Mouse (Mus musculus) neutrophil, adult 5-6 weeks (primary cell): Measurements from ENCODE around the gene Ccdc88a. TPM values are rescaled to one million over a fixed set of nuclear protein-coding genes. Genes with fewer than 3 reads are reported as not detected.

ENCODE experiments used
- ATAC-seq: fragments of 151-379, 151-347 bp; 2 replicates; pipeline ENCODE4 v1.8.0; 2017; ENCODE audit warnings: mild to moderate bottlenecking, moderate TSS enrichment; ENCODE audit not compliant: insufficient number of reproducible peaks, poor library complexity, low FRiP score, severe bottlenecking; ENCODE audit errors: extremely low read depth
- total RNA-seq: library from RNA; stranded (forward); fragments of 200-1000 nt; gene quantifications from 2 replicates; pipeline ENCODE4 v1.2.3, GENCODE M21; 2017

The Ccdc88a gene
- total RNA-seq = 10.3 and 12.1 TPM in 2 replicates

DNA sequence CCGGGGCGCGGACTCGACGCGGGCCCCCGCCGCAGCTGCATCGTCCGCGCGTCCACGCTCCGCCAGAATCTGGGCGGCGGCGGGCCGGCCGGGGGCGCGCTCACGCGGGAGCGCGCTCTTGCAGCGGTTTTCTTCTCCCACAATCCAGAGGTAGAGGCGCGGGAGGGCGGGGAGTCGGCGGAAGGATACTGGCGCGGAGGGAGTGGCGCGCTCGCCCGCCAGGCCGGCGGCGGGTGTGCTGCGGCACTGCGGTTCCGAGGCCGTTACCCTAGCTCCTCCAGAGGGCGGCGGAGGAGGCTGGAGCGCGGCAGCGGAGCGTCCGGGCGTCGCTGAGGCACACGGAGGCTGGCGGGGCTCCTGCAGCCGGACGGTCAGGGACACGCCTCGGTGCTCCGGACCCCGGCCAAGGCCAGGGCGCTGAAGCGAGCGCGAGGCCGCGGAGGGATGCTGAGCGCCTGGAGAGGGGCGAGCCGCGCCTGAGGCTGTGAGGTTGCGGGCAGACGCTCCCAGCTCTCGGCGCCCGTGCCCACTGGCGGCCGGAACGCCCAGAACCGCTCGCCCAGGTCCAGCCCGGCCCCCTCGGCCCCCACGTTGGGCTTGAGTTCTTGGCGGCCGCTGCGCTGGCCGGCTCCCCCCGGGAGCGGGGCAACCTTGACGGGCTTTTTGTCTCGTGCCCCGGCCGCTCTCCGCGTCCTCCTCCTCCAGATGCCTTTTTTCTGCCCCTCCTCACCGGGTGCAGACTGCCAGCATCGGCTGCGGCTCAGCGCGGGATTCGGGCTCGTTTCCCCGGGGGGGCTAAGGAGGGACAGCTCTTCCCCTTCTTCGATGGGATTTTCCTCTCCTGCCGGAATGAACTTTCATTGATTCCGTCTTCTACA lies at the start of gene Ccdc88a:
Gene Ccdc88a (plus strand): TSS at position 263 of the 878 bp plus-strand sequence.
- peak; percentile 81 for ATAC-seq

DNA sequence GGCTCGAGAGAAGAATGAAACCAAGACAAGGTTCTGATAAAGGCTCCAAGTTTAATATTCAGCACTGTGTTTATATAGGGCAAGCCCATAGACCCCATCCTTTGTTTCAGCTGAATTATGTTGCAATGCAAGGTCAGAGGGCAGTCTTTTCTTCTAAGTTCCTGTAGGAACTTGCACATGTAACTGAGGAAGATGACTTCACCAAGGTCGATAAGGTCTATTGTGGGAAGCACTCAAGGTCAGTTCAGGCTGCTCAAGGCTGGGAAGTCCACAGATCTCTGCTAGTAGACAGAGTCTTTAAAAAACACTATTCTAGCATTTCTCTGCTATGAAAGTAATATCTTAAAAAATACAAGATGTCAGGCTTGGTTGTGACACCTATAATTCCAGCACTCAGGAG lies 38.0 kb upstream of the Ccdc88a start:
- no peak for ATAC-seq

DNA sequence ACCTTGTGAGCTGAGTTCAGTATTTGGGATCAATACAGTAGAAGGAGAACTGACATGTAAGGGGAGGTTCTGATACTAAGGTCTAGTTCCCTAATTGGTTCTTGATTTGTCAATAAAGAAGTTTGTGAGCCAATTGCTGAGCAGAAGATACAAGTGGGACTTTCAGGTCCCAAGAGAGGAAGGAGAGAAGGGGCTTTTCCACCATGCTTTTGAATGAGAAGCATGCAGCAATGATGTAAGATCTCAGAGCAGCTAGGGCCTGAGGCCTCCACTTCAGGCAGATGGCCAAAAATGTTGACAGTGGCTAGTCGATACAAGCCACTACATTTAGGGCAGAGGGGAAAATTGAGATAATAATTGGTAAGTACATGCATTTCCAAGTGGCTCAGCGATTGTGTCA lies 32.2 kb upstream of the Ccdc88a start:
- no peak for ATAC-seq

DNA sequence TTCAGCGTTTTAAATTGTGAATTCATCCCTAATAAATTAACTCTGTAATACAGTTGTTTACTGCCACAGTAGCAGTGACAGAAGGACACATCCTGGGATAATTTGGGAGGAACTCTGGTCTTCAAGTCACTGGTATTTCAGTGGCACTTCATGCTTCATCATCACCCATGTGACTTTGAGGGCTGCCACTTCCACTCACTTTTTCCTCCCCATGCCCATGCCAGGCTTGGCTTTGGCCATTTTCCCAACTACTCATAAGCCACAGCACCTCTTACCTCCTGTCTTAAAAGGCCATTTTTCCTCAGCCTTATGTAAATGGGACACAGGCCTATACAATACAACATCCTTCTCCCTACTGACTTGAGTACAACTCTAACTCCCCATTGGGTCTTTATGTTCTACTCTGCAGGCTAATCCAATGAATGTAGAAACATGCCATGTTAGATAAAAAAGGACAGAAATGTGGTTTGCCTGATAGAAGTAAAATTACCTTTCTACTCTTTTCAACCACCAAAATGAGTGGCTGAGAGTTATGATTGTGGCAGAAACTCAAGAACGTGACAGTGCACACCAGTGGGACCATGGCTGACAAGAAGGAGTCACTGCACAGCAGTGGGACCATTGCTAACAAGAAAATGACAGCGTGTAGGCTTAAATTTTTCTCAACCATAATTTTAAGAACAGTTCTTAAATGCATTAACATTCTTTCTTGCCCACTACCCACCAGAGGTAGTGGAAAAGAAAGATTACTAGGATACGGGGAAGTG lies 28.4 kb upstream of the Ccdc88a start:
- ATAC-seq = no peak

DNA sequence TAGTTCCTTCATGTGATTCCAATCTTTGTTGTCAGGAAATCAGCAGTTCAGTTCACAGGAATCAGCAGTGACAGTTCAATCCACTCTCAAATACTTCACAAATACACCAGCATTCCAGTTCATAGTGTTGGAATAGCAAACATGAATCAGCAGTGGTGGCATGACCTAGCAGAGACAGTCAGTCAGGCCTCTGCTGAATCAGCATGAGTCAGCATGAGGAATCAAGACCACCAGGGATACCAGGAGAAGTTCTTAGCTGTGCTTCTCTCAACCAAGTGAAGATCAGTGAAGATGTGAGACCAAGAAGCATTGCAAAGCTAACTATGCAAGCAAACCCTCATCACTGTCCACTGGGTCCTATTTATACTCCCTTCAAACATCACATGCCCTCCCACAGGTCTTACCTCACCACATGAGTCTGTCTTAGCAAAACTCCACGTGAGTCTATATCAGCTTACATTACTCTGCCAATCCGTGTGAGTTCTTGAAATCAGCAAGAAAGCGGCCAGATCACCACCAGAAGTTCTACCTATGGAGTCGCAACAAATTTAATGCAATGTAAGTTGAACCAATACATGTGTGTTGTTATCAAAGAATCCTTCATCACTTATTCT lies 27.7 kb upstream of the Ccdc88a start:
- ATAC-seq = no peak

DNA sequence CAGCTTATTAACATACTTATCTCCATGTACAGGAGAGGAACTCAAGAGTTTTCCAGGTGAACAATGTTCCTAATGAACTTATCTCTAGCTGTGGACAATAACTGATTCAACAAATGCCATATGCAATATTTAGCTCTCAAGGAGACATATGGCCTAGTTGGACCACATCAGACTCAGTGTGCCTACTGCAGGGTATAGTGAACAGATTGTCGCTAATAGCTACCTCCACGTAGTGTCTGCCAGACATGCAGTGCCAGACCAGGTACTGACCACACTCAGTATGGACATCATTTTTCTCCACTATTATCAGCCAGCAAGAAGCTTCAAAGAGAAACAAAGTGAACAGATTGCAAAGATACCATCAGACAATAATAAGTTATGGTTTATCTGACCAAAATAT lies 22.6 kb upstream of the Ccdc88a start:
- no peak for ATAC-seq

DNA sequence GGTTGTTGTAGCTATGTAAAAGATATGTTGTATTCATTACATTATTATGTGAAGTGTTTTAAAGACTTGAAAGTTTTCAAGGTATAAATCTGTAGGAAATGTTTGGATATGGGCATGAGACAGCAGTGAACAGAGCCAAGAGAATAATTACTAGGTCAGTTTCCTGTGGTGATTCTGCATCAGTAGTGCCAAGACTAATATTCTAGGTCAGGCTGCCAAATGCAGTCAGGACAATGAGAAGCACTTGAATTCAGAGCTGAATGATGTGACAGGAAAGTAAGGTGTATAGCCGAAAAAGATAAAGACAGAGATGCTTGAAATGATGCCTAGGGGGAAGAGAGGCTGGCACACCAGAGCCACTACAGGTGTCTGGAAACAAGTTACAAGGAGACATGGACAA lies 21.2 kb upstream of the Ccdc88a start:
- no peak for ATAC-seq

DNA sequence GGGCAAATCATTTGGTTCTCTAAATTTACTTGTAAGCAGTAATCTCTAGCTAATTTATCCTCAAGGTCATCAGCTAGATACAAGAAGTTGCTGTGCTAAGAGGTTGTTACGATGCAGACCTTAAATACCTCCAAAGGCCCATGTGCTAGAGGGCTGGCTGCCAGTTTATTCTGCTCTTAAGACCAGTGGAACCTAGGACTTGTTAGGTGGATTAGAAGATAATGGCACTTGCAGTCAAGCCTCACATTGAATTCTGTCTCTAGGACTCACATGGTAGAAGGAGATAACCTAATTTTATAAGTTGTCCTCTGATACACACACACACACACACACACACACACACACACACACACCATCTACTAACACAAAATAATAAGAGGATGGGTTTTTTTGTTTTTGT lies 5.3 kb upstream of the Ccdc88a start:
- no peak for ATAC-seq

DNA sequence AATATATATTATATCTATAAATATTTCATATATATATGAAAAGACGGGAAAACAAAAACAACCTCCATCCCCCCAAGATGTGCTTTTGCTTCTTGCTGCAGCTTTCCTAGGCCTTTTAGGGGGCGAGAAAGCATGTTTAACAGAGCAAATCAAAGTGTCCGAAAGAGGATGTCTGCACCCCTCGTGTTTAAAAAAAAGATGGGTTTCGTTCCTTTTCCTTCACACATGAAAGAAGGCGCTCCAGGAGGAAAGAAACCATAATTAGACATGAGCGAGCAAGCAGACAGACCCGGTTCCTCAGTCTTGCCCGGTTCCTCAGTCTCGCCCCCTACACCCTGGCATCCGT lies 435 bp upstream of the Ccdc88a start:
- no peak; the same call in 1 of the 2 replicates for ATAC-seq

DNA sequence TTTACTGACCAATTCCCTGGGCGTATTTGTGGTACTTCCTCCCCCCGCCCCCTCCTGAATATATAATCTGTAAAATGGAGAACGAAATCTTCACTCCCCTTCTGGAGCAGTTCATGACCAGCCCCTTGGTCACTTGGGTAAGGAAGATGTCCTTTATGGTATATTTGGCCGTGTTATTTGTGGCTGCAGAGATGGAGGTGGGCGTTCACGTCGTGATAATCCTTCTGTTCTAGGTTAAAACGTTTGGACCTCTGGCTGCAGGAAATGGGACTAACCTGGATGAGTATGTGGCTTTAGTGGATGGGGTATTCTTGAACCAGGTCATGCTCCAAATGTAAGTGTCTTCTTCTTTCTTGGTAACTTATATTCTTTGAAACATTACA lies 807 bp downstream of the Ccdc88a start:
- no peak for ATAC-seq

DNA sequence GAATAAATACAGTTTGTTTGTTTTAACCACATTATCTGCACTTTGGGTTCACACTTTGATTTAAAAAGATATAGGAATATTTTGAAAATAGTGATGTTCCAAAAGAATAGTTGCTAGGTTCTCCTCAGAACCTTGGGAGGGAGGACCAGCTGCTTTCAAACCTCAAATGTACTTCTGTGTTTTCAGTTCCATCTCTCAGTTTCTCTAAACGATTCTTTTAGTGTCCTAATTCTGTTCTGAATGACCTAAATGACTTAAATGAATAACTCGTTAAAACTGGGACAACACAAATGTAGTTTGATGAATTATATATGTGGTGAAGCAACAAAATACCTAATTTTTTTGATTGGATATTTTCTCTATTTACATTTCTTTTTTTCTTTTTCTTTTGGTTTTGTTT lies 3.2 kb downstream of the Ccdc88a start:
- ATAC-seq = no peak

DNA sequence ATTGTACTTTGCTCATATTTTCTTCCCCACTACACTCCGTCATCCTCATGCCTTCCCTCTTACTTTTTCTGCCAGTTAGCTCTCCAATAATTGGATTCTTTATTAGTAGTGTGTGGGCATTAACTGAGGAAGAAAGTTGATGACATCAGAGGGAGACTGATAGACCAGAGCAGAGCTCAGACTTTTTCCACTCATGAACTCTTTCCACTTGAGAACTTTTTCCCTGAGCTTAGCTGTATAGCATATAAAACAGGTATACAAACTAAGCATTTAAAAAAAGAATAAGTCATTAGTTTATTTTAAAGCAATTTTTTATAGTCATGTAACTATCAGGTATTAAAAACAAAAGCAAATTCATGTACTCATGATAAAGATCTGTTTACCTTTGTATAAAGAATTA lies 5.3 kb downstream of the Ccdc88a start:
- no peak for ATAC-seq

DNA sequence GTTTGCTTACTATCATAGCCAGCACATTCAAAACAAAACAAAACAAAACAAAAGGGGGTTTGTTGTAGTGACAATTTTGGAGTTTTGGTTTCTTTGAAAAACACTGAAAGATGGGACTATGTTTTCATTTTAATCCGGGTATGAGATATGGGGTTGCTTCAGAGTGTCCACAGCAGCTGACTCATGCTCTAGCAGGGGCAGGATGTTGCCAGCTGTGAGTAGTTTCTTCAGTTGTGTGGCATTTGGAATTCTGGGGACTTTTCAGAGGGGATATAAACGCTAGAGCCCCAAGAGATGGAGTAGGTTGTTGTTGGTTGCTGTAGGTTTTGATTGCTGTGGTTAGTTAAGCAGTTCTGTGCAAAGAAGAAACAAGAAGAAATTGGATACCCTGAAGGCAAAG lies 10.0 kb downstream of the Ccdc88a start:
- ATAC-seq = no peak

DNA sequence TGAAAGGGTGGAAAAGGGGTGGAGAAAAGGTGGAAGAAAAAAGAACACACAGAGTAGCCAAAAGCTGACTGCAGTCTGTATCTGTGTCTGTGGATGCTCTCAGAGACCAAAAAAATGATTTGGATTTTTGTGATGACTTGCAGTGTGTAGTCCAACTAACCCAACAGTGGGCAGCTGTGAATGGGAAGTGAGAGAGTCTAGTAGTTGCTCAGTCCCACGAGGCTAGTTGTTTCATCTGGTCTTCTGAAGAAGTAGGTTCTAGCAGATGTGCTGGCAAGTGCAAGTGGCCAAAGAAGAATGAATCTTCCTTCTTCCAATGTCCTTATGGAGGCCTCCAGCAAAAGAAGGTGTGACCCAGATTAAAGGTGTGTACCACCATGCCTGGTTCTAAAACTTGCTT lies 10.5 kb downstream of the Ccdc88a start:
- no peak for ATAC-seq

DNA sequence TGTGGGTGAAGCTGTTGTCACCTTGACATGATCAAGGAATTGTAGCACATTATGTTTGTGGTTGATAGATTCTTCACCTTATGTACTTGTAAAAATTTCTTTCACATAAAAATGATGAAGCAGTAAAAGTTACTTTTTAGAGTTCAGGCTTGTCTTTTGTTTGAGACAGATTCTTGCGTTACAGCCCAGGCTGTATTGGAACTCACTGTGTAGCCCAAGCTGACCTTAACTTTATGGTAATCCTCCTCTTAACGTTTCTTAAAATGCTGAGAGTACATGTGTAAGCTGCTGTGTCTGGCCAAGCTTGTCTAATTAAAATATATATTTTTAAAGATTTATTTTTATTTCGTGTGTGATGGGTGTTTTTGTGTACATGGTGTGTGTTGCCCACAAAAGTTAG lies 11.2 kb downstream of the Ccdc88a start:
- no peak for ATAC-seq

DNA sequence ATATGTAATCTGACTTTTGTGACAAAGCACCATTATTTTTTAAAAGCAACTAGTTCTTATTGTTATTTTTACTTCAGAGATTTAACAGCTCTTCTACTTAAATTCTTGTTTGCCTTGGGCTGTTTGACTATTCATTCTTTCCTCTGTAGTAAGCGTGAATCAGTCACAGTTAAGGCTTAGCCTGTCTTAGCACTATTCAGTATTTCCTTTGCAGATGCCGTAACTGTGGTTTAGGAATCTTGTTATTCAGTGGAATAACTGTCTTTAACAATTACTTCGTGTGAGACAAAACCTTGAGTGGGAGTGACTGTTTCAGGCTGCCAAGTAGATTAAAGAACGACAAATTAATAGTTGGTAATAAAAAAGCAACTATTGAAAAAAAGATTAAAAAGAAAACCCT lies 16.5 kb downstream of the Ccdc88a start:
- ATAC-seq = no peak

DNA sequence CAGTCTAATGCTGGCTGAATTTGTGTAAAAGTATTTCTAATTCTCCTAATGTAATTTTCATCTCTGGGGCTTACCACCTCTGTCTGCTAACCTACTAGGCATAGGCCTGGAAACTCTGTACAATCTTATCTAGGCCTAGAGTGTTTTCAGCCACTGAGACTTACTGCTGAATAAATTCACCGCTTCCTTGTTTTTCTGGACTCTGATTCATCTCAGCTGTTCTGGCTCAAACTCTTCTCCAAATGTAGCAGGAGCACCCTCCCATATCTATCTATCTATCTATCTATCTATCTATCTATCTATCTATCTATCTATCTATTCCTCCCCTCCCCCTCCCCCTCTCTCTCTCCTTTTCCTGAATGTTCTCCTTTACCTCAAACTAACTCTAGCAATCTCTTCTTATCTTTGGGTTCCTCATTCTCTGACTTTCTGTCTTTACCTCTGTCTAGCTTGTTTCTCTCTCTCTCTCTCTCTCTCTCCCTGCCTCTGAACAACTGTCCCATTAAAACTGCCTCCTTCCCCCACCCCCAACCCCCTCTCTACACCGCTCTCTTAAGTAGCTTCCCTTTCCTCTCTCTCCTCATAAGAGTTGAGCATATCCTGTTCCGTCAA lies 21.8 kb downstream of the Ccdc88a start:
- no peak for ATAC-seq

DNA sequence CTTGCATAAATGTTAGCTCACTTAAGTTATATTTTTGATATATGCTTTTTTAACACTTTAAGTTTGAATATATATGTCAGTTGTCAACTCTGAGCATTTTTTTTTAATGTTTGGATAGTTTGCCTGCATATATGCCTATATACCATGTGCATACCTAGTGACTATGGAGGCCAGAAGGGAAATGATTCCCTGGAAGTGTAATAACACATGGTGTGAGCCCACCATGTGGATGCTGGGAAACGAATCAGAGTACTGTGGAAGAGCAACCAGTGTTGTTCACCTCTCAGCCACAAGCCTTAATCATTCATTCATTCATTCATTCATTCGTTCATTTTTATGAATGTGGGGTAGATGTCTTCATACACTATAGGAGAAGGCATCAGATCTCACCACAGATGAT lies 26.9 kb downstream of the Ccdc88a start:
- no peak for ATAC-seq

DNA sequence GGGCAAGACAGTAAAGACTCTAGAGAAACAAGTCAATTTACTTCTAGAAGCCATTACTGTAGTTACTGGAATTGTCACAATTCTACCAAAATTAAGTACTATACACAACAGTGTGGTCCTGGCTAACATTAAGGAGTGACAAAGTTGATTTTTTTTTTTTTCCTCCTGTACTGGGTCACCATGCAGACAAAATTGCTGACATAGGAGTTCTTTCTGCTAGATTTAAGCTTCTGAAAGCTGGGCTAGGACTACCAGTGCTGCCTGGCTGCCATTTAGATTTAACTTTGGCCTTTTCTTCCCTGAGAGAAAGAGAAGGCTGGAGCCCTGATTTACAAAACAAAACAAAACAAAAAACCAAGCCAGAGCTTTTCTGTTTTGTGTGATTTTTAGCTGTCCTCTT lies 32.8 kb downstream of the Ccdc88a start:
- no peak for ATAC-seq

DNA sequence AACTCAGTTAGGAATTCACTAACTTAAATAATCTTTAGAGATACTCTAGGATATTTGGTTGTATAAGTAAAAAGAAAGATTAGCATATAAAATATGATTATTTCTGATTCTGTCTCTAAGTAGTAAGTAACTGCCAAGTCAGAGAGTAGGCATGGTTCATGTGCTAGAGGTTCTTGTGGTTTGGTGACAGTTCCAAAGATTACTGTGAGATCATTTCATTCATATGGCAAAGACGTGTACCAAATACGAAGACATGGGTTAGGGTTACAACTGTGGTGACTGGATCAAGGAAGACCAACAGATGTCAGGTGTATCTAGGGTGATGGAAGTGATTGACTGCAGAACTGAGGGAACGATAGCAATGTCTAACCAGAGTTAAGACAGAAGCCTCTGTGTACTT lies 50.0 kb downstream of the Ccdc88a start:
- no peak for ATAC-seq
